Mouse (Mus musculus) lung, embryonic 14.5 days (tissue): ENCODE measurements around the gene Unc5cl. TPM values are rescaled to one million over a fixed set of nuclear protein-coding genes. Genes with fewer than 3 reads are reported as not detected.

Source experiments
- ATAC-seq: fragments of 200-750 bp; cut with Nextera tagmentation; 2 replicates; pipeline ENCODE4 v1.8.0; 2017; ENCODE audit warnings: mild to moderate bottlenecking, moderate TSS enrichment, moderate library complexity; ENCODE audit not compliant: insufficient read depth
- DNase-seq: peaks from one replicate; pipeline ENCODE4 v3.0.0-alpha.2; 2015
- H3K27ac ChIP-seq: fragments of 300-500 bp; sonication (generic); 2 replicates; pipeline ENCODE4 v1.5.1; 2014; ENCODE audit warnings: low read depth, mild to moderate bottlenecking, moderate library complexity
- H3K27me3 ChIP-seq: fragments of 300-500 bp; sonication (generic); 2 replicates; pipeline ENCODE4 v1.6.1; 2014; ENCODE audit warnings: low read length, control low read depth; ENCODE audit not compliant: insufficient read depth
- H3K36me3 ChIP-seq: fragments of 300-500 bp; sonication (generic); 2 replicates; pipeline ENCODE4 v1.6.1; 2014; ENCODE audit warnings: control low read depth; ENCODE audit not compliant: insufficient read depth
- H3K4me1 ChIP-seq: fragments of 300-500 bp; sonication (generic); 2 replicates; pipeline ENCODE4 v1.6.1; 2014; ENCODE audit warnings: antibody characterized with exemption, control low read depth; ENCODE audit not compliant: insufficient read depth
- H3K4me2 ChIP-seq: fragments of 300-500 bp; sonication (generic); 2 replicates; pipeline ENCODE4 v1.6.1; 2014; ENCODE audit warnings: mild to moderate bottlenecking
- H3K4me3 ChIP-seq: fragments of 300-500 bp; sonication (generic); 2 replicates; pipeline ENCODE4 v1.5.1; 2014; ENCODE audit warnings: low read depth, low read length
- H3K9ac ChIP-seq: fragments of 300-500 bp; sonication (generic); 2 replicates; pipeline ENCODE4 v1.6.1; 2014
- H3K9me3 ChIP-seq: fragments of 300-500 bp; sonication (generic); 2 replicates; pipeline ENCODE4 v1.6.1; 2016; ENCODE audit warnings: low read depth, low read length, control low read depth
- CTCF ChIP-seq: IDR thresholded peaks from 2 replicates; pipeline ENCODE4 v1.5.1; 2016; ENCODE audit warnings: antibody characterized with exemption, low read depth
- WGBS: fragments of 180-500 bp; shearing (Covaris S2); extraction: QIAGEN DNeasy Blood & Tissue Kit; methylation state at CpG from one replicate; pipeline ENCODE4 v1.1.7; 2014; 5-methylcytosine and 5-hydroxymethylcytosine counted together
- polyA plus RNA-seq: library from polyadenylated mRNA; unstranded; fragments of >200 nt; fragmentation: Nextera tagmentation; extraction: Ambion mirVana; gene quantifications from 2 replicates; pipeline ENCODE4 v1.2.1, GENCODE M21; 2014

Gene Unc5cl
- polyA plus RNA-seq, 1 experiment from 2014 or later: 1.5 TPM

- H3K4me1 ChIP-seq: no peaks in the 10 kb centered on the region
- no peak for TF ChIP-seq CTCF
- H3K27me3 ChIP-seq: no peaks in the 10 kb centered on the region
- H3K4me2 ChIP-seq: no peak overlapping the region
- WGBS: 70% methylated on average over 7 of the region's 7 CpGs
- ATAC-seq (no peak), DNase-seq (no peak)
- no peaks in the 10 kb centered on the region for H3K36me3 ChIP-seq
- H3K27ac ChIP-seq: no peak overlapping the region
- no peak overlapping the region for H3K9ac ChIP-seq
- H3K4me3 ChIP-seq: no peak overlapping the region
- H3K9me3 ChIP-seq: no peaks in the 10 kb centered on the region
Observed at GRCm38 (mm10) chr17:48453489-48453888, 1.2 kb upstream of the Unc5cl start.

- H3K4me2 ChIP-seq: peak overlapping the region; percentile 38; the same call in 1 of the 2 replicates
- TF ChIP-seq CTCF: no peak
- no peaks in the 10 kb centered on the region for H3K27me3 ChIP-seq
- 42% methylated on average over 7 of the region's 7 CpGs for WGBS
- no peaks in the 10 kb centered on the region for H3K9me3 ChIP-seq
- no peaks in the 10 kb centered on the region for H3K36me3 ChIP-seq
- ATAC-seq (no peak), DNase-seq (no peak)
- no peaks in the 10 kb centered on the region for H3K4me1 ChIP-seq
- H3K9ac ChIP-seq: no peak overlapping the region; the same call in 1 of the 2 replicates
- 0 out of 2 replicates have a peak overlapping the region, but pooled peaks have one; percentile 3 for H3K4me3 ChIP-seq
- 0 out of 2 replicates have a peak overlapping the region, but pooled peaks have one; percentile 12 for H3K27ac ChIP-seq
Observed at GRCm38 (mm10) chr17:48454190-48454589, 511 bp upstream of the Unc5cl start.

GRCm38 (mm10) chr17:48455955-48456354, 1.3 kb downstream of the Unc5cl start:
- TF ChIP-seq CTCF: no peak
- Histone ChIP-seq H3K27ac (no peak overlapping the region), H3K9me3 (no peaks in the 10 kb centered on the region), H3K27me3 (no peaks in the 10 kb centered on the region), H3K4me1 (no peaks in the 10 kb centered on the region), H3K4me2 (no peak overlapping the region), H3K4me3 (no peak overlapping the region), H3K36me3 (no peaks in the 10 kb centered on the region), H3K9ac (no peak overlapping the region)
- ATAC-seq: no peak
- DNase-seq: no peak
- 90% methylated on average over 2 of the region's 2 CpGs for WGBS

- no peaks in the 10 kb centered on the region for H3K27me3 ChIP-seq
- no peak for DNase-seq
- H3K4me2 ChIP-seq: no peak overlapping the region
- no peak for ATAC-seq
- H3K27ac ChIP-seq: no peak overlapping the region
- no peaks in the 10 kb centered on the region for H3K4me1 ChIP-seq
- no peaks in the 10 kb centered on the region for H3K36me3 ChIP-seq
- TF ChIP-seq CTCF: no peak
- H3K9ac ChIP-seq: no peak overlapping the region
- no peak overlapping the region for H3K4me3 ChIP-seq
- WGBS: 49% methylated on average over 13 of the region's 13 CpGs
- no peaks in the 10 kb centered on the region for H3K9me3 ChIP-seq
Observed at GRCm38 (mm10) chr17:48457971-48458653, 3.4 kb downstream of the Unc5cl start.

GRCm38 (mm10) chr17:48462096-48462495, 7.4 kb downstream of the Unc5cl start:
- H3K36me3 ChIP-seq: no peaks in the 10 kb centered on the region
- WGBS: 90% methylated on average over 13 of the region's 13 CpGs

GRCm38 (mm10) chr17:48463391-48463790, 8.7 kb downstream of the Unc5cl start:
- Histone ChIP-seq H3K4me1 (no peaks in the 10 kb centered on the region; the same call in 1 of the 2 replicates), H3K27me3 (no peaks in the 10 kb centered on the region), H3K4me2 (no peak overlapping the region), H3K9ac (no peak overlapping the region), H3K9me3 (no peaks in the 10 kb centered on the region), H3K27ac (no peak overlapping the region), H3K36me3 (no peaks in the 10 kb centered on the region), H3K4me3 (no peak overlapping the region)
- TF ChIP-seq CTCF: no peak
- WGBS: 88% methylated on average over 4 of the region's 4 CpGs
- DNase-seq (no peak), ATAC-seq (no peak)

More at GRCm38 (mm10) chr17:48462096-48462495, 7.4 kb downstream of the Unc5cl start:
- H3K4me2 ChIP-seq: no peak overlapping the region
- H3K4me3 ChIP-seq: no peak overlapping the region
- no peak for ATAC-seq
- no peak overlapping the region for H3K9ac ChIP-seq
- no peaks in the 10 kb centered on the region; the same call in 1 of the 2 replicates for H3K4me1 ChIP-seq
- no peak overlapping the region for H3K27ac ChIP-seq
- no peaks in the 10 kb centered on the region for H3K27me3 ChIP-seq
- no peak for DNase-seq
- H3K9me3 ChIP-seq: no peaks in the 10 kb centered on the region
- TF ChIP-seq CTCF: no peak

- peak; percentile 42 for DNase-seq
- no peaks in the 10 kb centered on the region for H3K36me3 ChIP-seq
- peak; percentile 74 for ATAC-seq
- H3K27ac ChIP-seq: no peak overlapping the region
- H3K4me3 ChIP-seq: peak overlapping the region; percentile 12
- H3K9me3 ChIP-seq: no peaks in the 10 kb centered on the region
- no peak for TF ChIP-seq CTCF
- H3K27me3 ChIP-seq: no peaks in the 10 kb centered on the region
- H3K9ac ChIP-seq: no peak overlapping the region
- WGBS: 30% methylated on average over 22 of the region's 22 CpGs
- peak overlapping the region; percentile 53 for H3K4me2 ChIP-seq
- H3K4me1 ChIP-seq: no peaks in the 10 kb centered on the region; the same call in 1 of the 2 replicates
Observed at GRCm38 (mm10) chr17:48466769-48467394, 12.2 kb downstream of the Unc5cl start.
